ENCODE assay signal across 8 mouse cellular contexts in genomic region chr14:33824421-33824874, GRCm38 (mm10).
DNase-seq lines count a peak whose midpoint lies in the region; ATAC-seq lines count a peak whose summit lies in the region.

No protein-coding gene starts in this region.

- H3K27me3 ChIP-seq in heart, embryonic 11.5 days (ENCODE audit: control insufficient read depth, insufficient read depth, low read length): peaks cover 10% of the 10 kb centered on the region; the same call in 1 of the 2 replicates
- no peaks in the 10 kb centered on the region for H3K27me3 ChIP-seq in limb, embryonic 10.5 days (ENCODE audit: low read depth, poor library complexity, severe bottlenecking)

- no peak overlapping the region for H3K4me3 ChIP-seq in heart, embryonic 11.5 days (ENCODE audit: low read depth, low read length)
- no peak overlapping the region for H3K4me3 ChIP-seq in limb, embryonic 10.5 days

- 44% methylated on average over 11 of the region's 11 CpGs for WGBS in heart, embryonic 11.5 days (ENCODE audit: insufficient replicate concordance)
- WGBS in limb, embryonic 10.5 days: 51% methylated on average over 11 of the region's 11 CpGs

- H3K36me3 ChIP-seq in heart, embryonic 11.5 days (ENCODE audit: control insufficient read depth, insufficient read depth, low read length): no peaks in the 10 kb centered on the region
- no peaks in the 10 kb centered on the region for H3K36me3 ChIP-seq in limb, embryonic 10.5 days

- ATAC-seq in heart, embryonic 11.5 days (replicated peaks; ENCODE audit: insufficient number of reproducible peaks, low FRiP score, low TSS enrichment): no peak
- peak; percentile 65 to 69; a peak in 3 of 4 replicates for ATAC-seq in hematopoietic stem cell, adult 5-6 weeks (replicated peaks in 1 of 2; ENCODE audit: insufficient read depth in 1 of 2, low FRiP score in 2 of 2, low TSS enrichment in 1 of 2, low read depth in 1 of 2, poor library complexity in 2 of 2, severe bottlenecking in 2 of 2)

- H3K4me1 ChIP-seq in heart, embryonic 11.5 days (ENCODE audit: control insufficient read depth, insufficient read depth, low read length): no peaks in the 10 kb centered on the region
- peaks cover 16% of the 10 kb centered on the region for H3K4me1 ChIP-seq in limb, embryonic 10.5 days

- intact Hi-C loops in heart, postnatal 10 days (cut with DNase I): no loop called here

- H3K9ac ChIP-seq in heart, embryonic 11.5 days (ENCODE audit: low read depth, low read length): no peak overlapping the region

- no peak for DNase-seq in heart, postnatal 10 days
- DNase-seq in embryo, embryonic 10.5 days (ENCODE audit: low spot score): peak; percentile 38
- DNase-seq in limb, embryonic 10.5 days (ENCODE audit: low spot score): no peak
- peak; percentile 29 for DNase-seq in right cerebral cortex, postnatal 4 days
- no peak for DNase-seq in spleen, postnatal 10 days (ENCODE audit: low spot score in 2 of 2)
- DNase-seq in ovary, postnatal 14 days (ENCODE audit: low spot score): no peak

- H3K9me3 ChIP-seq in heart, embryonic 11.5 days (replicated peaks; ENCODE audit: control insufficient read depth, low read length): no peaks in the 10 kb centered on the region
- H3K9me3 ChIP-seq in limb, embryonic 10.5 days (replicated peaks): no peaks in the 10 kb centered on the region

- no peak overlapping the region for H3K27ac ChIP-seq in heart, embryonic 11.5 days (ENCODE audit: low read depth, low read length)
- peak overlapping the region; percentile 73; the same call in 1 of the 2 replicates for H3K27ac ChIP-seq in limb, embryonic 10.5 days

- H3K4me2 ChIP-seq in heart, embryonic 11.5 days: peak overlapping the region; percentile 17; the same call in 1 of the 2 replicates

Comparison
In these comparisons a context has a peak if more than half of its experiments do, and no peak if none do; other contexts are left out.
1. DNase-seq: peak in embryo, embryonic 10.5 days (single experiment) and right cerebral cortex, postnatal 4 days (single experiment); none in heart, postnatal 10 days (0 of 2), limb, embryonic 10.5 days (single experiment), spleen, postnatal 10 days (0 of 2) and ovary, postnatal 14 days (single experiment).